Mouse (Mus musculus): ENCODE results near the gene Lgals8. TPM values are rescaled to one million over a fixed set of nuclear protein-coding genes. Genes with fewer than 3 reads are reported as not detected.
A peak's percentile ranks its signal among the peaks of the same experiment; 100 is the strongest.

The Lgals8 gene
- polyA plus RNA-seq, 1 experiment, result 115 TPM

DNA sequence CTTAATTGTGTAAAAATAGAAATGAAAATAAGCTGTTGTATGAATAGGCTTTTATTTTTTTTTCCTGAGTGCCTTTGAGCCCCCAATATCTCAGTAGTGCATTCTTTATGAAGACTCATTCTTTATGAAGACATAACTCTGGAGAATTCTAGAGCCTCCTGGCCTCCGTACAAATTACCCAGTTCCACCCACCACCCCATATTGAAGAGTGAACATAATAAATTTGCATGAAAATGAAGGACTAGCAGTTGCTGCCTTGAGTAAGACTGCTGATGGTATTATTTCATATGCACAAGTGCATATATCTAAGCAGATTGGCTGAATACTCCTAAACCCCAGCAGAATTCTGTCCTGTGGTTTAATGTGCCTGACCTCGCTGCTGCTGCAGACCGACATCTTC, 25.2 kb downstream of the Lgals8 start:
- H3K36me3 ChIP-seq (ENCODE audit: control insufficient read depth, insufficient read depth, low read length), result no peaks in the 10 kb centered on the region; the same call in 1 of the 2 replicates
- H3K4me3 ChIP-seq (ENCODE audit: control insufficient read depth, low read depth, low read length), result no peak overlapping the region
- no peak overlapping the region for H3K27ac ChIP-seq (ENCODE audit: control insufficient read depth, insufficient read depth, low read depth, low read length)
- TF ChIP-seq POLR2A (IDR thresholded peaks at IDR 0.05; ENCODE audit: control insufficient read depth, low read depth, low read length), result no peak
- TF ChIP-seq CTCF (IDR thresholded peaks at IDR 0.05; ENCODE audit: control insufficient read depth, insufficient read depth, insufficient replicate concordance, low read depth, low read length), result no peak
- no peaks in the 10 kb centered on the region for H3K27me3 ChIP-seq (ENCODE audit: control insufficient read depth, insufficient read depth, low read length)
- no peaks in the 10 kb centered on the region for H3K4me1 ChIP-seq (ENCODE audit: control insufficient read depth, insufficient read depth, low read length)

DNA sequence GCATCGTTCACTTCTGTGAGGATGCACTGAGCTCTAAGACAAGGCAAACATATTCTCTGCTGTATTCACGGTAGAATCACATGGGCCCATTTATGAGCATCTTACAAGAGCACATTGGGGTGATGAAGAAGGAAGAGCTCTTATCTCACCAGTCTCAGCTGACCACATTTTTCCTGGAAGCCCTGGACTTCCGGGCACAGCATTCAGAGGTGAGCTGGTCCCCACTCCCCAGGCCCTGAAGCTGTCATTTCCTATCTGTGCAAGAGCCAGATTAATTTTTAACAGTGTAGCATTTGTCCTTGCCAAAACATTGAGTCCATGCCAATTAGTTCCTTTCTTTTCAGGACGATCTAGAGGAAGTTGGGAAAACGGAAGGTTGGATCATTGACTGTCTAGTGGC, 30.9 kb downstream of the Lgals8 start:
- Histone ChIP-seq H3K4me1 (ENCODE audit: control insufficient read depth, insufficient read depth, low read length) (no peaks in the 10 kb centered on the region), H3K27me3 (ENCODE audit: control insufficient read depth, insufficient read depth, low read length) (no peaks in the 10 kb centered on the region), H3K36me3 (ENCODE audit: control insufficient read depth, insufficient read depth, low read length) (peaks cover 6% of the 10 kb centered on the region), H3K27ac (ENCODE audit: control insufficient read depth, insufficient read depth, low read depth, low read length) (no peak overlapping the region), H3K4me3 (ENCODE audit: control insufficient read depth, low read depth, low read length) (no peak overlapping the region)
- TF ChIP-seq CTCF (IDR thresholded peaks at IDR 0.05; ENCODE audit: control insufficient read depth, insufficient read depth, insufficient replicate concordance, low read depth, low read length) (no peak), POLR2A (IDR thresholded peaks at IDR 0.05; ENCODE audit: control insufficient read depth, low read depth, low read length) (no peak)

- no peak for TF ChIP-seq POLR2A (IDR thresholded peaks at IDR 0.05; ENCODE audit: control insufficient read depth, low read depth, low read length)
- TF ChIP-seq CTCF (IDR thresholded peaks at IDR 0.05; ENCODE audit: control insufficient read depth, insufficient read depth, insufficient replicate concordance, low read depth, low read length), result no peak
- Histone ChIP-seq H3K27me3 (ENCODE audit: control insufficient read depth, insufficient read depth, low read length) (no peaks in the 10 kb centered on the region), H3K27ac (ENCODE audit: control insufficient read depth, insufficient read depth, low read depth, low read length) (no peak overlapping the region), H3K4me1 (ENCODE audit: control insufficient read depth, insufficient read depth, low read length) (no peaks in the 10 kb centered on the region), H3K36me3 (ENCODE audit: control insufficient read depth, insufficient read depth, low read length) (peaks cover 7% of the 10 kb centered on the region), H3K4me3 (ENCODE audit: control insufficient read depth, low read depth, low read length) (no peak overlapping the region)
Measured at GRCm38 (mm10) chr13:12428556-12428955, 36.2 kb downstream of the Lgals8 start.

DNA sequence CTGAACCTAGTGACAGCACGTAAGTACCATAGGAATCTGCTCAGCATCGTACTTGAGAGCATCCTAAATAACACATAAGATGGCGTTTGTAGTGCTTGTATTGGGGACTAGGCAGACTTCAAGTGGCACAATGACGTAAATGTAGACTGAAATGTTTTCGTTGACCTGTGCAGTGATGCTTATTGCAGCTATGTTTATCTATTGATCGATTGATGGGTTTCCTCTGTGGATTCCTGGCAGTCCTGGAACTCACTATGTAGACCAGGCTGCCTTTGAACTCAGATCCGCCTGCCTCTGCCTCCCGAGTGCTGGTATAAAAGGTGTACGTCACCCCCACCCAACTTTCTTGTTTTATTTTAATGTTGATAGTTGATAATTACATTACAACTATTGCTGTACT, 44.1 kb downstream of the Lgals8 start:
- H3K36me3 ChIP-seq (ENCODE audit: control insufficient read depth, insufficient read depth, low read length), result no peaks in the 10 kb centered on the region; the same call in 1 of the 2 replicates
- no peak overlapping the region for H3K27ac ChIP-seq (ENCODE audit: control insufficient read depth, insufficient read depth, low read depth, low read length)
- H3K4me3 ChIP-seq (ENCODE audit: control insufficient read depth, low read depth, low read length), result no peak overlapping the region
- no peak for TF ChIP-seq CTCF (IDR thresholded peaks at IDR 0.05; ENCODE audit: control insufficient read depth, insufficient read depth, insufficient replicate concordance, low read depth, low read length)
- no peak for TF ChIP-seq POLR2A (IDR thresholded peaks at IDR 0.05; ENCODE audit: control insufficient read depth, low read depth, low read length)
- no peaks in the 10 kb centered on the region for H3K27me3 ChIP-seq (ENCODE audit: control insufficient read depth, insufficient read depth, low read length)
- H3K4me1 ChIP-seq (ENCODE audit: control insufficient read depth, insufficient read depth, low read length), result no peaks in the 10 kb centered on the region

DNA sequence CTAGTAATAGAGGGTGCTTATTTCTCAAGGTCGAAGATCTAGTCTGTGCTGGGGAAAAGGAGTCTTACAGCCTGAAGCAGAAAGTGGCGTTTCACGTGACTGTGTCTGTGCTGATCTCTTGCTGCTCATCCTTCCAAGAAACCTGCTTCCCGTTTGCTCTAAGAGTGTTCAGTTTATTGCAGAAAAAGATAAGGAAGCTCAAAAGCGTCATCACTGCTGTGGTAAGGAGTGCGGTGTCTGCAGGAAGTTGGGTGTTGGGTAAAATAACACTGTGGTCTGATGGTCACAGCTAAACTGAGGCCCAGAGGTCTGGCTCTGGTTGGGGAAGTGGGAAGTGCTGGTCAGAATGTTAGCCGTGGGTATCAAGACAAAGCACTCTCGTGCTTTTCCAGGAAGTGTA, 52.7 kb downstream of the Lgals8 start:
- Histone ChIP-seq H3K27ac (ENCODE audit: control insufficient read depth, insufficient read depth, low read depth, low read length) (no peak overlapping the region), H3K36me3 (ENCODE audit: control insufficient read depth, insufficient read depth, low read length) (peaks cover 3% of the 10 kb centered on the region), H3K4me3 (ENCODE audit: control insufficient read depth, low read depth, low read length) (no peak overlapping the region), H3K27me3 (ENCODE audit: control insufficient read depth, insufficient read depth, low read length) (no peaks in the 10 kb centered on the region), H3K4me1 (ENCODE audit: control insufficient read depth, insufficient read depth, low read length) (no peaks in the 10 kb centered on the region)
- TF ChIP-seq CTCF (IDR thresholded peaks at IDR 0.05; ENCODE audit: control insufficient read depth, insufficient read depth, insufficient replicate concordance, low read depth, low read length) (no peak), POLR2A (IDR thresholded peaks at IDR 0.05; ENCODE audit: control insufficient read depth, low read depth, low read length) (no peak)

- Histone ChIP-seq H3K27ac (ENCODE audit: control insufficient read depth, insufficient read depth, low read depth, low read length) (no peak overlapping the region), H3K4me1 (ENCODE audit: control insufficient read depth, insufficient read depth, low read length) (no peaks in the 10 kb centered on the region), H3K27me3 (ENCODE audit: control insufficient read depth, insufficient read depth, low read length) (no peaks in the 10 kb centered on the region), H3K4me3 (ENCODE audit: control insufficient read depth, low read depth, low read length) (no peak overlapping the region), H3K36me3 (ENCODE audit: control insufficient read depth, insufficient read depth, low read length) (peaks cover 1% of the 10 kb centered on the region)
- TF ChIP-seq CTCF (IDR thresholded peaks at IDR 0.05; ENCODE audit: control insufficient read depth, insufficient read depth, insufficient replicate concordance, low read depth, low read length) (no peak), POLR2A (IDR thresholded peaks at IDR 0.05; ENCODE audit: control insufficient read depth, low read depth, low read length) (no peak)
Measured at GRCm38 (mm10) chr13:12408343-12409066, 56.2 kb downstream of the Lgals8 start.

DNA sequence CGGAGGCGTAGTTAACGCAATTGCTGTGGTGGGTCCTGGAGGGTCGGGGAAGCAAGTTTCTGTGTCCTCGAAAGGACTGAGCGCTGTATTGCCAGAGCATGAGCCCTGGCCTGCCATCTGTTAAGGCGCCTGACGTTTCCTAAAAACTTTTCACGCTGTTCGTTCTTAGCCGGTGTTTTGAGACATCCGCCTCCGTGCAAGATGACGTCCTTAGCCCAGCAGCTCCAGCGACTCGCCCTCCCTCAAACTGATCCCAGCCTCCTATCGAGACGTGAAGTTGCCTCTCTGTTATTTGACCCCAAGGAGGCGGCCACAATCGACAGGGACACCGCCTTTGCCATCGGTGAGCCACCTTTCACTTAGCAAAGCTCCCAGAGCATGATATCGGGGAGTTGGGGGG, 69.2 kb downstream of the Lgals8 start:
- H3K36me3 ChIP-seq (ENCODE audit: control insufficient read depth, insufficient read depth, low read length), result peaks cover 1% of the 10 kb centered on the region; the same call in 1 of the 2 replicates
- no peaks in the 10 kb centered on the region for H3K4me1 ChIP-seq (ENCODE audit: control insufficient read depth, insufficient read depth, low read length)
- H3K27ac ChIP-seq (ENCODE audit: control insufficient read depth, insufficient read depth, low read depth, low read length), result no peak overlapping the region
- peak overlapping the region; percentile 94 for H3K4me3 ChIP-seq (ENCODE audit: control insufficient read depth, low read depth, low read length)
- TF ChIP-seq CTCF (IDR thresholded peaks at IDR 0.05; ENCODE audit: control insufficient read depth, insufficient read depth, insufficient replicate concordance, low read depth, low read length) (no peak), POLR2A (IDR thresholded peaks at IDR 0.05; ENCODE audit: control insufficient read depth, low read depth, low read length) (no peak)
- no peaks in the 10 kb centered on the region for H3K27me3 ChIP-seq (ENCODE audit: control insufficient read depth, insufficient read depth, low read length)

All from testis, adult 2 months (tissue).